Mouse (Mus musculus) lung, embryonic 16.5 days (tissue): ENCODE data around the gene Hipk2. TPM values are rescaled to one million over a fixed set of nuclear protein-coding genes. Genes with fewer than 3 reads are reported as not detected.

Source experiments
- ATAC-seq: fragments of 200-750 bp; cut with Nextera tagmentation; 2 replicates; pipeline ENCODE4 v1.8.0; 2017; ENCODE audit warnings: low read depth, mild to moderate bottlenecking, moderate library complexity
- H3K27ac ChIP-seq: fragments of 300-500 bp; sonication (generic); 2 replicates; pipeline ENCODE4 v1.5.1; 2014; ENCODE audit warnings: mild to moderate bottlenecking, control low read depth, low read length
- H3K27me3 ChIP-seq: fragments of 300-500 bp; sonication (generic); 2 replicates; pipeline ENCODE4 v1.6.1; 2014; ENCODE audit warnings: low read depth, low read length, mixed read lengths; ENCODE audit not compliant: control insufficient read depth, insufficient read depth
- H3K36me3 ChIP-seq: fragments of 300-500 bp; sonication (generic); 2 replicates; pipeline ENCODE4 v1.6.1; 2014; ENCODE audit warnings: low read length; ENCODE audit not compliant: control insufficient read depth, insufficient read depth
- H3K4me1 ChIP-seq: fragments of 300-500 bp; sonication (generic); replicated peaks from 2 replicates; pipeline ENCODE4 v1.6.1; 2014; ENCODE audit warnings: low read length, mixed read lengths; ENCODE audit not compliant: control insufficient read depth, insufficient read depth
- H3K4me2 ChIP-seq: fragments of 300-500 bp; sonication (generic); 2 replicates; pipeline ENCODE4 v1.6.1; 2014; ENCODE audit warnings: low read depth, low read length, control low read depth
- H3K4me3 ChIP-seq: fragments of 300-500 bp; sonication (generic); 2 replicates; pipeline ENCODE4 v1.5.1; 2014; ENCODE audit warnings: mild to moderate bottlenecking, low read length, control low read depth
- H3K9ac ChIP-seq: fragments of 300-500 bp; sonication (generic); 2 replicates; pipeline ENCODE4 v1.6.1; 2014; ENCODE audit warnings: low read length, control low read depth
- H3K9me3 ChIP-seq: fragments of 300-500 bp; sonication (generic); 2 replicates; pipeline ENCODE4 v1.6.1; 2016; ENCODE audit warnings: low read length; ENCODE audit not compliant: control insufficient read depth
- WGBS: fragments of 180-500 bp; shearing (Covaris S2); extraction: QIAGEN DNeasy Blood & Tissue Kit; methylation state at CpG from one replicate; pipeline ENCODE4 v1.1.7; 2014; 5-methylcytosine and 5-hydroxymethylcytosine counted together
- polyA plus RNA-seq: library from polyadenylated mRNA; unstranded; fragments of >200 nt; fragmentation: Nextera tagmentation; extraction: Ambion mirVana; gene quantifications from 2 replicates; pipeline ENCODE4 v1.2.1, GENCODE M21; 2015

Hipk2 gene
- polyA plus RNA-seq, 1 experiment from 2014 or later = 19.8 TPM

- Histone ChIP-seq H3K9ac (no peak overlapping the region), H3K4me2 (no peak overlapping the region), H3K4me1 (peaks cover 16% of the 10 kb centered on the region), H3K27ac (no peak overlapping the region), H3K27me3 (no peaks in the 10 kb centered on the region), H3K9me3 (no peaks in the 10 kb centered on the region), H3K4me3 (no peak overlapping the region), H3K36me3 (no peaks in the 10 kb centered on the region)
- ATAC-seq = no peak
- WGBS = 78% methylated on average over 6 of the region's 6 CpGs
Measured at GRCm38 (mm10) chr6:38787811-38788509, 88.0 kb downstream of the Hipk2 start.

- no peak overlapping the region for H3K4me2 ChIP-seq
- H3K27me3 ChIP-seq = no peaks in the 10 kb centered on the region
- no peak overlapping the region for H3K4me3 ChIP-seq
- 45% methylated on average over 1 of the region's 1 CpGs for WGBS
- H3K27ac ChIP-seq = peak overlapping the region; percentile 39
- H3K9ac ChIP-seq = no peak overlapping the region
- no peaks in the 10 kb centered on the region for H3K9me3 ChIP-seq
- peaks cover 16% of the 10 kb centered on the region for H3K4me1 ChIP-seq
- no peaks in the 10 kb centered on the region for H3K36me3 ChIP-seq
- no peak for ATAC-seq
Measured at GRCm38 (mm10) chr6:38787134-38787533, 88.8 kb downstream of the Hipk2 start.

- no peak overlapping the region for H3K4me2 ChIP-seq
- peaks cover 16% of the 10 kb centered on the region for H3K4me1 ChIP-seq
- H3K27me3 ChIP-seq = no peaks in the 10 kb centered on the region
- 45% methylated on average over 1 of the region's 1 CpGs for WGBS
- H3K27ac ChIP-seq = no peak overlapping the region
- ATAC-seq = no peak
- no peak overlapping the region for H3K9ac ChIP-seq
- no peak overlapping the region for H3K4me3 ChIP-seq
- H3K9me3 ChIP-seq = no peaks in the 10 kb centered on the region
- H3K36me3 ChIP-seq = no peaks in the 10 kb centered on the region
Measured at GRCm38 (mm10) chr6:38785747-38786146, 90.2 kb downstream of the Hipk2 start.

- Histone ChIP-seq H3K36me3 (no peaks in the 10 kb centered on the region), H3K9me3 (no peaks in the 10 kb centered on the region), H3K4me1 (peaks cover 7% of the 10 kb centered on the region), H3K4me3 (no peak overlapping the region), H3K9ac (no peak overlapping the region), H3K27ac (no peak overlapping the region), H3K4me2 (no peak overlapping the region), H3K27me3 (no peaks in the 10 kb centered on the region)
- WGBS = 83% methylated on average over 7 of the region's 7 CpGs
- no peak for ATAC-seq
Measured at GRCm38 (mm10) chr6:38779411-38779810, 96.6 kb downstream of the Hipk2 start.

- no peaks in the 10 kb centered on the region for H3K36me3 ChIP-seq
- no peaks in the 10 kb centered on the region for H3K27me3 ChIP-seq
- ATAC-seq = no peak
- H3K4me2 ChIP-seq = no peak overlapping the region
- no peaks in the 10 kb centered on the region for H3K9me3 ChIP-seq
- no peak overlapping the region for H3K4me3 ChIP-seq
- H3K27ac ChIP-seq = no peak overlapping the region
- no peak overlapping the region for H3K9ac ChIP-seq
- H3K4me1 ChIP-seq = peaks cover 10% of the 10 kb centered on the region
Measured at GRCm38 (mm10) chr6:38778887-38779286, 97.1 kb downstream of the Hipk2 start.

GRCm38 (mm10) chr6:38776000-38776584 lies 99.9 kb downstream of the Hipk2 start:
- ATAC-seq = no peak
- Histone ChIP-seq H3K27me3 (no peaks in the 10 kb centered on the region), H3K9me3 (no peaks in the 10 kb centered on the region), H3K4me2 (no peak overlapping the region), H3K4me1 (peaks cover 26% of the 10 kb centered on the region), H3K27ac (no peak overlapping the region), H3K36me3 (no peaks in the 10 kb centered on the region), H3K9ac (no peak overlapping the region), H3K4me3 (no peak overlapping the region)
- 79% methylated on average over 2 of the region's 2 CpGs for WGBS

GRCm38 (mm10) chr6:38772836-38773518 lies 103.0 kb downstream of the Hipk2 start:
- 53% methylated on average over 7 of the region's 7 CpGs for WGBS
- Histone ChIP-seq H3K9ac (no peak overlapping the region), H3K9me3 (no peaks in the 10 kb centered on the region), H3K4me1 (peaks cover 37% of the 10 kb centered on the region), H3K36me3 (no peaks in the 10 kb centered on the region), H3K27ac (peak overlapping the region; percentile 68), H3K4me3 (no peak overlapping the region), H3K27me3 (no peaks in the 10 kb centered on the region), H3K4me2 (no peak overlapping the region)
- peak; percentile 58 for ATAC-seq

GRCm38 (mm10) chr6:38771061-38771667 lies 104.8 kb downstream of the Hipk2 start:
- Histone ChIP-seq H3K9me3 (no peaks in the 10 kb centered on the region), H3K4me3 (no peak overlapping the region), H3K27me3 (no peaks in the 10 kb centered on the region), H3K4me1 (peaks cover 37% of the 10 kb centered on the region), H3K9ac (no peak overlapping the region), H3K4me2 (no peak overlapping the region), H3K27ac (peak overlapping the region; percentile 64), H3K36me3 (no peaks in the 10 kb centered on the region)
- WGBS = 17% methylated on average over 4 of the region's 4 CpGs
- peak; percentile 82 for ATAC-seq

GRCm38 (mm10) chr6:38769627-38770026 lies 106.3 kb downstream of the Hipk2 start:
- H3K4me2 ChIP-seq = no peak overlapping the region
- no peak for ATAC-seq
- H3K9me3 ChIP-seq = no peaks in the 10 kb centered on the region
- H3K27me3 ChIP-seq = no peaks in the 10 kb centered on the region
- H3K36me3 ChIP-seq = no peaks in the 10 kb centered on the region
- WGBS = 61% methylated on average over 2 of the region's 2 CpGs
- no peak overlapping the region for H3K27ac ChIP-seq
- no peak overlapping the region for H3K9ac ChIP-seq
- H3K4me3 ChIP-seq = no peak overlapping the region
- H3K4me1 ChIP-seq = peaks cover 34% of the 10 kb centered on the region
